Mouse (Mus musculus) retina, embryonic 14.5 days (tissue): ENCODE results near the gene Vmn1r42.
"Not testable (repeated sequence)": the region's sequence is repeated elsewhere in the genome, so short reads cannot be mapped to it uniquely, and the experiment has no call there.

ENCODE experiments used
- DNase-seq: peaks from one replicate; pipeline ENCODE4 v3.0.0-alpha.2; 2015; ENCODE audit warnings: low spot score

The Vmn1r42 gene

GRCm38 (mm10) chr6:89876313-89876712 lies at the start of gene Vmn1r42, which contains the start of gene Vmn1r43:
Gene Vmn1r42 (minus strand): TSS chr6:89876413.
Gene Vmn1r43 (minus strand): TSS chr6:89876413.
- not testable (repeated sequence) for DNase-seq

- DNase-seq: no peak
Measured at GRCm38 (mm10) chr6:89883812-89884211, 7.6 kb upstream of the Vmn1r42 start.

- DNase-seq: no peak
Measured at GRCm38 (mm10) chr6:89883360-89883759, 7.1 kb upstream of the Vmn1r42 start, which contains the start of gene Vmn1r44. Gene Vmn1r44 (plus strand): TSS chr6:89883660.

- DNase-seq: no peak
Measured at GRCm38 (mm10) chr6:89880867-89881266, 4.7 kb upstream of the Vmn1r42 start.

- no peak for DNase-seq
Measured at GRCm38 (mm10) chr6:89876963-89877362, 750 bp upstream of the Vmn1r42 start.

GRCm38 (mm10) chr6:89867976-89868375 lies 8.2 kb downstream of the Vmn1r42 start:
- no peak for DNase-seq

GRCm38 (mm10) chr6:89867276-89867675 lies 8.9 kb downstream of the Vmn1r42 start:
- DNase-seq: no peak

- DNase-seq: no peak
Measured at GRCm38 (mm10) chr6:89863792-89864191, 12.4 kb downstream of the Vmn1r42 start.

GRCm38 (mm10) chr6:89859839-89860238 lies 16.4 kb downstream of the Vmn1r42 start:
- DNase-seq: no peak

GRCm38 (mm10) chr6:89857552-89857951 lies 18.7 kb downstream of the Vmn1r42 start:
- no peak for DNase-seq
